Mouse (Mus musculus) megakaryocyte, embryonic 14.5 days (primary cell): ENCODE results near the gene Smoc2. TPM values are rescaled to one million over a fixed set of nuclear protein-coding genes. Genes with fewer than 3 reads are reported as not detected.

Source experiments
- H3K27me3 ChIP-seq: replicated peaks from 2 replicates; pipeline ENCODE3; 2012; ENCODE audit warnings: inconsistent platforms
- H3K36me3 ChIP-seq: replicated peaks from 2 replicates; pipeline ENCODE3; 2012; ENCODE audit warnings: low read length, inconsistent platforms, mixed read lengths
- H3K4me1 ChIP-seq: 2 replicates; pipeline ENCODE4 v1.6.1; 2012; ENCODE audit warnings: inconsistent platforms
- H3K4me3 ChIP-seq: replicated peaks from 2 replicates; pipeline ENCODE3; 2012; ENCODE audit warnings: moderate library complexity, mild to moderate bottlenecking, inconsistent platforms
- H3K9me3 ChIP-seq: 2 replicates; pipeline ENCODE4 v1.6.1; 2012; ENCODE audit warnings: inconsistent platforms
- FLI1 ChIP-seq: IDR thresholded peaks from 2 replicates; pipeline ENCODE4 v1.6.1; 2012; ENCODE audit warnings: low read length, inconsistent platforms, mixed read lengths
- GATA1 ChIP-seq: IDR thresholded peaks from 3 replicates; pipeline ENCODE4 v1.6.1; 2012; ENCODE audit warnings: mixed read lengths, low read length, inconsistent platforms, borderline replicate concordance
- polyA plus RNA-seq: library from polyadenylated mRNA; stranded (reverse); fragments of >175 nt; gene quantifications from 2 replicates; pipeline ENCODE4 v1.2.3, GENCODE M21; 2012; ENCODE audit warnings: low replicate concordance; ENCODE audit not compliant: insufficient read depth

The Smoc2 gene
- polyA plus RNA-seq, 1 experiment: not detected

DNA sequence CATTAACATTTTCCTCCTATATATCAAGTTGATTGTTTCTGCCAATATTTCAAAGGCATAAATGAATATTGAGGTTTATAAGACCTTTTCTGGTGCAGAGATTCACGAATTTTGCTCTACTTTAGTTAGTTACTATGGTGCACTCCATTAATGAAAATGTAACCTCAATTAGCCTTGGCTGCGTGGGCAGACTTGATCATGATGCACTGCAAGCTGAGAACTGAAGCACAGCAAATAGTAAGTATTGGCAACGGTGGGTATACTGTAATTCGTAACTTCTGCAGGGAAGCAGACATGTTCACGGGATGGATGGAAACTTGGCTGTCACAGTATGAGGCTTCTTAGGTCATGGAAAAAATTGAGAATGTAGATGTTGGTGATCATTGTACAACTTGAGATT is 166.3 kb downstream of the Smoc2 start:
- TF ChIP-seq FLI1: no peak
- TF ChIP-seq GATA1: no peak
- peaks cover 14% of the 10 kb centered on the region; the same call in 1 of the 2 replicates for H3K9me3 ChIP-seq
- H3K4me1 ChIP-seq: no peaks in the 10 kb centered on the region
- no peaks in the 10 kb centered on the region for H3K36me3 ChIP-seq
- no peak overlapping the region for H3K4me3 ChIP-seq
- H3K27me3 ChIP-seq: no peaks in the 10 kb centered on the region

DNA sequence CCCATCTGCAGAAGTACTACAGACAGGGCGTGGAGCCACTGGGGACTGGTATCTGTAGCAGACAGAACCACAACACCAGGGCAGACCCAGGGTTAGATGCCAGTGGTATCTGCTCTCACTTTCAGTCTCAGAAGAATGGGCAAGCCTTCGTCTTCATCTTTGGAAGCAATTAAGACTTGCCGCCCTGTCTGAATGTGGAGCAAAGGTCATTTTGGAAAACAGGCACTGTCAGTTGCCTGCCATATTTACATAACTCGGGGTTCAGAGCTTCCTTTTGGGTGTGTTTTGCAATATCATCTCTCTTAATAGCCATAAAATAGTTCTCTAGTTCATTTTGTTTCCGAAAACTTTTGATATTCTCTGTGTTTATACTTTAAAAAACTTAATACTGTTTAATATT is 168.0 kb downstream of the Smoc2 start:
- no peaks in the 10 kb centered on the region for H3K27me3 ChIP-seq
- TF ChIP-seq GATA1 (no peak), FLI1 (no peak)

More for the DNA sequence above, 168.0 kb downstream of the Smoc2 start:
- Histone ChIP-seq H3K9me3 (peaks cover 14% of the 10 kb centered on the region; the same call in 1 of the 2 replicates), H3K4me3 (no peak overlapping the region), H3K36me3 (no peaks in the 10 kb centered on the region), H3K4me1 (no peaks in the 10 kb centered on the region)

Other genes with a start within 250 kb of the Smoc2 start
- 1.1 TPM in 1 of 2 replicates, not detected in the other for gene Gm7358, start 220.0 kb upstream of the Smoc2 start, polyA plus RNA-seq
- 0.19 TPM in 1 of 2 replicates, not detected in the other for gene Dact2, start 75.2 kb upstream of the Smoc2 start, polyA plus RNA-seq